Mouse (Mus musculus) lung, postnatal 0 days (tissue): ENCODE measurements at regions not wholly inside any gene's neighbourhood (a gene's known extent, or its start where the extent isn't known, plus 50 kb on each side); places are given as distances from the start of the nearest gene placed in this dataset.
"Not testable (repeated sequence)": the region's sequence is repeated elsewhere in the genome, so short reads cannot be mapped to it uniquely, and the experiment has no call there.

Source experiments
- ATAC-seq: fragments of 200-750 bp; cut with Nextera tagmentation; 2 replicates; pipeline ENCODE4 v1.8.0; 2017; ENCODE audit warnings: moderate library complexity
- DNase-seq: peaks from one replicate; pipeline ENCODE4 v3.0.0-alpha.2; 2016; ENCODE audit warnings: low spot score
- H3K27ac ChIP-seq: fragments of 300-500 bp; sonication (generic); 2 replicates; pipeline ENCODE4 v1.5.1; 2014; ENCODE audit warnings: antibody characterized with exemption, mild to moderate bottlenecking, low read length, mixed read lengths
- H3K27me3 ChIP-seq: fragments of 300-500 bp; sonication (generic); replicated peaks from 2 replicates; pipeline ENCODE4 v1.6.1; 2014; ENCODE audit warnings: low read length, mixed read lengths; ENCODE audit not compliant: insufficient read depth
- H3K36me3 ChIP-seq: fragments of 300-500 bp; sonication (generic); 2 replicates; pipeline ENCODE4 v1.6.1; 2014; ENCODE audit warnings: low read length, mixed read lengths; ENCODE audit not compliant: insufficient read depth
- H3K4me1 ChIP-seq: fragments of 300-500 bp; sonication (generic); 2 replicates; pipeline ENCODE4 v1.6.1; 2014; ENCODE audit warnings: antibody characterized with exemption, low read depth, low read length, mixed read lengths; ENCODE audit not compliant: insufficient read depth
- H3K4me2 ChIP-seq: fragments of 300-500 bp; sonication (generic); replicated peaks from 2 replicates; pipeline ENCODE4 v1.6.1; 2014; ENCODE audit warnings: low read depth, mild to moderate bottlenecking, low read length, moderate library complexity, mixed read lengths
- H3K4me3 ChIP-seq: fragments of 300-500 bp; sonication (generic); 2 replicates; pipeline ENCODE4 v1.5.1; 2014; ENCODE audit warnings: low read depth, low read length
- H3K9ac ChIP-seq: fragments of 300-500 bp; sonication (generic); replicated peaks from 2 replicates; pipeline ENCODE4 v1.6.1; 2014; ENCODE audit warnings: low read depth, mild to moderate bottlenecking
- H3K9me3 ChIP-seq: fragments of 300-500 bp; sonication (generic); 2 replicates; pipeline ENCODE4 v1.6.1; 2016; ENCODE audit warnings: low read length, mixed read lengths
- CTCF ChIP-seq: IDR thresholded peaks from 2 replicates; pipeline ENCODE4 v1.5.1; 2016; ENCODE audit warnings: antibody characterized with exemption, mild to moderate bottlenecking
- EP300 ChIP-seq: IDR thresholded peaks from 2 replicates; pipeline ENCODE4 v1.6.1; 2016; ENCODE audit warnings: antibody characterized with exemption, mild to moderate bottlenecking, control low read depth
- WGBS: fragments of 180-500 bp; shearing (Covaris S2); extraction: QIAGEN DNeasy Blood & Tissue Kit; methylation state at CpG from one replicate; pipeline ENCODE4 v1.1.7; 2014; 5-methylcytosine and 5-hydroxymethylcytosine counted together

DNA sequence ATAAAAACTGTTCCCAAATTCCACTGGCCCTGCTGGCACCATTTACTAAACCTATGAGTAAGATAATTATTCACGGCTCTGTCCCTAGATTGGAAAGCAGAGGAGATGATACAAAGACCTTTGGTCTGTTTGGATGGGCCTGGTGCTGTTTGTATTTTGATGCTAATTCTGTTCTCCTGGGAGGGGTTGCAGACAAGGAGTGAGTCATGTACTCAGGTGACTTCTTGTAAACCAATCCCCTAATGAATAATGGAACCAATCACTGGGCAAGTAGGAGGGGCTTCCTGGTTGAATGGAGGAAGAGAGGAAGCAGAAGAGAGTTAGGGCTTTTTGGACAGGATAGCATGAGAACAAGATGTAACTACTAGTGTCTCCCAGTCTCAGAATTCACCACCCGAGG lies 130.0 kb upstream of the Gm9972 start:
- H3K4me3 ChIP-seq = no peak overlapping the region
- no peak overlapping the region for H3K9ac ChIP-seq
- no peaks in the 10 kb centered on the region for H3K9me3 ChIP-seq
- no peak overlapping the region for H3K27ac ChIP-seq
- no peaks in the 10 kb centered on the region for H3K4me1 ChIP-seq
- TF ChIP-seq EP300 (no peak), CTCF (no peak)
- no peak for ATAC-seq
- no peaks in the 10 kb centered on the region for H3K36me3 ChIP-seq
- no peaks in the 10 kb centered on the region for H3K27me3 ChIP-seq
- H3K4me2 ChIP-seq = no peak overlapping the region
- DNase-seq = no peak
- WGBS = 65% methylated on average over 2 of the region's 2 CpGs

- no peak overlapping the region for H3K4me3 ChIP-seq
- H3K27me3 ChIP-seq = no peaks in the 10 kb centered on the region
- no peak overlapping the region for H3K9ac ChIP-seq
- no peaks in the 10 kb centered on the region for H3K36me3 ChIP-seq
- no peaks in the 10 kb centered on the region for H3K9me3 ChIP-seq
- no peak overlapping the region for H3K27ac ChIP-seq
- no peak for TF ChIP-seq EP300
- TF ChIP-seq CTCF = no peak
- H3K4me2 ChIP-seq = no peak overlapping the region
- no peak for ATAC-seq
- no peaks in the 10 kb centered on the region for H3K4me1 ChIP-seq
- 81% methylated on average over 3 of the region's 3 CpGs for WGBS
- no peak for DNase-seq
Observed at GRCm38 (mm10) chr11:42906020-42906419, 129.5 kb upstream of the Gm9972 start.

DNA sequence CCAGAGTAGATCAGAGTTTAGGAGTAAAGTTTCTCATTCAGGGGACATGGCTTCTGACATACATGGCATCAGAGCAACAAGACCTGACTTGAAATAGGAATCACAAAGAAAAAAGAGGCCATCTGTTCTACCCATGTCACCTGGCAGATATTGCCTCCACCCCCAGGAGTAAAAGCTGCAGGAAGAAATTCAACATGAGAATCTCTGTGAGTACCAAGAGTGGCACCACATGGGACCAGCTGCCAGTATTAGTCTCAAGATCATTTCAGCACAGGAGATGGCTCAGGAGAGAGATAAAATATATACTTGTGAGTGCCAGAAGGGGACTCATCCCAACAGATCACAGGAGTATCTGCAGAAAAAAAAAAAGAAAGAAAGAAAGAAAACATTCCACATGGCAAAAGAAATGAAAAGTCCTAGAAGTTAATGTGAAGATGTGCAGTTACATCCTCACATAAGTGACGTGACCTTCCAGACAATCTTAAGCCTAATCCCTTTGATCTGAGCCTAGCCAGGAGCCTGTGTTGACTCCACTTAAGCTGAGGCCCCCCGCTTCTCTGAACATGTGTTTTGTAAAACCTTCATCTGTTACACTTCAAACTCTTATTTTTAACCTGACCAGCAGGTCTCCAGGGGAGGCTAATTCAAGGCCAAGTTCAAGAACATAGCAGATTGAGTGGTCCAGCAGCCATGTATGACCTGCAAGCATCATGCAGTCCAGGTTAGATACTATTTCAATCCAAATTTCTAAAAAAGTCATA lies 118.9 kb upstream of the Gm9972 start:
- no peaks in the 10 kb centered on the region for H3K36me3 ChIP-seq
- H3K27ac ChIP-seq = no peak overlapping the region
- ATAC-seq (no peak), DNase-seq (no peak)
- no peak overlapping the region for H3K4me3 ChIP-seq
- H3K4me1 ChIP-seq = no peaks in the 10 kb centered on the region
- H3K4me2 ChIP-seq = no peak overlapping the region
- TF ChIP-seq EP300 = no peak
- TF ChIP-seq CTCF = no peak
- no peaks in the 10 kb centered on the region for H3K9me3 ChIP-seq
- 62% methylated on average over 2 of the region's 2 CpGs for WGBS
- H3K9ac ChIP-seq = no peak overlapping the region
- H3K27me3 ChIP-seq = no peaks in the 10 kb centered on the region

GRCm38 (mm10) chr11:42919221-42919620 lies 116.3 kb upstream of the Gm9972 start:
- H3K36me3 ChIP-seq = no peaks in the 10 kb centered on the region
- H3K27me3 ChIP-seq = no peaks in the 10 kb centered on the region
- WGBS = 89% methylated on average over 1 of the region's 1 CpGs
- ATAC-seq (no peak), DNase-seq (no peak)
- TF ChIP-seq CTCF (no peak), EP300 (no peak)
- H3K9ac ChIP-seq = no peak overlapping the region
- no peaks in the 10 kb centered on the region for H3K4me1 ChIP-seq
- no peak overlapping the region for H3K4me2 ChIP-seq
- no peaks in the 10 kb centered on the region for H3K9me3 ChIP-seq
- no peak overlapping the region for H3K27ac ChIP-seq
- no peak overlapping the region for H3K4me3 ChIP-seq

DNA sequence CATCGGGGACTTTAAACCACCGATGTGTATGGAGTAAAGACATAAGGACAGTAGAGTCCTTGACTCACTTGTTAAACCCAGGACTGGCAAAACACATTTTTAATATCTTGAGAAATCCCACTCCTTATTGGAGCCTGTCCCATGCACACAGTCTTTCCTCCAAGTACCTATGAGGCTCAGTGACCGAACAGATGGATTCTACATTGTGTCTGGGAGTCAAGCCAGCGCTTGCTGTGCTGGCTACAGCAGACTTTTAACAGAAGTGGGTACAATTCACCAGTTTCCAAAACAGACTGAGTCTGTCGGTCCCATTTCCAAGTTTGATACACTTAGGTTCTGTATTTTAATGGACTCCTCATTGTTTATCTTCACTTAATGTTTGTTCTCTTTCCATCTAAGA lies 108.4 kb upstream of the Gm9972 start:
- H3K9me3 ChIP-seq = no peaks in the 10 kb centered on the region
- no peak overlapping the region for H3K9ac ChIP-seq
- no peaks in the 10 kb centered on the region for H3K4me1 ChIP-seq
- DNase-seq (no peak), ATAC-seq (no peak)
- no peak overlapping the region for H3K4me2 ChIP-seq
- TF ChIP-seq CTCF (no peak), EP300 (no peak)
- no peaks in the 10 kb centered on the region for H3K36me3 ChIP-seq
- no peak overlapping the region for H3K27ac ChIP-seq
- no peak overlapping the region for H3K4me3 ChIP-seq
- H3K27me3 ChIP-seq = no peaks in the 10 kb centered on the region
- WGBS = 78% methylated on average over 5 of the region's 5 CpGs

DNA sequence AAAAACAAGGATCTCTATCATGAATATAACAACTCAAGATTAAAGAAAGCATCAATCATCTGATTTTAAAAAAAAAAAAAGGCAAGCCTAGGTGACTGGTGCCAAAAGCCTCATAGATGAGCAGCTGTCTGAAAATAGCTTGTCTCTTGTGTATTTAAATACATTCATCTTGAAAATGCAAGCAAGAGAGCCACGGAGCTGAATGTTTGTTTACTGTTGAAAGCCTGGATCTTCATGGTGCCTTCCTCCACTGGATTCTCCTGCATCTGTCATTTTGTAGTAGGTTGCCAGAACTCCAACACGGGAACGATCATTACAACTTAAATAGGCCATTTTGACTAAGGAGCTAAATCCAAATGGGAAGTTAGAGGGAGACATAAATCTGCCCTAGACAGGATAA lies 106.6 kb upstream of the Gm9972 start:
- Histone ChIP-seq H3K9ac (no peak overlapping the region), H3K4me1 (no peaks in the 10 kb centered on the region), H3K27ac (no peak overlapping the region), H3K9me3 (no peaks in the 10 kb centered on the region), H3K4me3 (no peak overlapping the region), H3K4me2 (no peak overlapping the region), H3K36me3 (no peaks in the 10 kb centered on the region), H3K27me3 (no peaks in the 10 kb centered on the region)
- ATAC-seq (no peak), DNase-seq (no peak)
- WGBS = 62% methylated on average over 3 of the region's 3 CpGs
- TF ChIP-seq CTCF (no peak), EP300 (no peak)

DNA sequence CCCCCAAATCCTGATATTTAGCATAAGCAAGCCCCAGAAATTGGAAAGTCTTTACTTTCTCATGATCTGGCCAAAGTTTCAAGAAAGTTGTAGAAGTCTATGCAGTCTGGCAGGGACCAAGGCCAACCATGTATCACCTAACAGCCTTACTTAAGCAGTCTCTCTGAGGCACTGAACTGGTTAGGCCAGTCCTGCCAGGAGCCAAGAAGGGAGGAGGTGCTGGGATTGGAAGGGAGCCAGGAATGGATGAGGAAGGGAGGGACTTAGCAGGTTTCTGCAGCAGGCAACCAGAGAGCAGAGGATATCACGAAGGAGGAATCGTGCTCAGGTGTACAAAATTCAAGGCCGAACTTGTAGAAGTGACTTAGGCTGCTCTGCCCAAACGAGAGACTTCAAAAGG lies 96.3 kb upstream of the Gm9972 start:
- H3K4me3 ChIP-seq, H3K9ac ChIP-seq, H3K27me3 ChIP-seq, H3K9me3 ChIP-seq, H3K4me2 ChIP-seq, H3K4me1 ChIP-seq, H3K36me3 ChIP-seq, H3K27ac ChIP-seq: not testable (repeated sequence)
- DNase-seq = peak; percentile 80
- 59% methylated on average over 4 of the region's 4 CpGs for WGBS
- peak; percentile 83 for ATAC-seq
